Comparison of ENCODE assay signal across 11 mouse cellular contexts in genomic region chr5:36085621-36086020, GRCm38 (mm10).
A peak's percentile ranks its signal among the peaks of the same experiment; 100 is the strongest.
DNase-seq lines count a peak whose midpoint lies in the region; ATAC-seq and TF ChIP-seq lines count a peak whose summit lies in the region.
"Had no signal": no experiment of that assay in that cellular context is flagged by ENCODE, and none has a peak within 500 bp of the region (broad histone marks: within the 10 kb centered on the region; RNA-seq: fewer than 3 reads in every experiment).

No protein-coding gene starts in this region.

- intact Hi-C loops in left cerebral cortex, adult 2 months (cut with DNase I), result loop anchor here (1.0 kb wide), 1 partner anchor 128 kb away; no protein-coding TSS in a partner anchor

- no peaks in the 10 kb centered on the region for H3K36me3 ChIP-seq in kidney, embryonic 14.5 days (ENCODE audit: control insufficient read depth, insufficient read depth, low read length)
- H3K36me3 ChIP-seq: limb, embryonic 12.5 days had no signal

- no peaks in the 10 kb centered on the region for H3K9me3 ChIP-seq in kidney, embryonic 14.5 days (ENCODE audit: control insufficient read depth, low read length)
- H3K9me3 ChIP-seq: limb, embryonic 12.5 days had no signal

- peak; percentile 87 for DNase-seq in right cerebral cortex, adult 18-20 months
- no peak for DNase-seq in right cerebral cortex, postnatal 4 days
- DNase-seq in frontal cortex, postnatal 36 days (ENCODE audit: low spot score in 2 of 2), result peak; percentile 75 to 90
- peak; percentile 67 to 68 for DNase-seq in left cerebral cortex, adult 2 months (ENCODE audit: extremely low spot score in 1 of 2, low spot score in 2 of 2)
- no peak for DNase-seq in gastrocnemius, postnatal 25 days
- DNase-seq: cerebellum, adult 2 months; lung, postnatal 14 days; thymus, adult 18-20 months had no signal

- TF ChIP-seq CTCF in left cerebral cortex, adult 2 months (IDR thresholded peaks at IDR 0.05), result no peak

- WGBS in kidney, embryonic 14.5 days, result 57% methylated on average over 4 of the region's 4 CpGs

- H3K27ac ChIP-seq in left cerebral cortex, adult 2 months, result peak overlapping the region; percentile 61
- H3K27ac ChIP-seq in kidney, embryonic 14.5 days (ENCODE audit: low read depth, low read length), result no peak overlapping the region
- H3K27ac ChIP-seq: limb, embryonic 12.5 days had no signal

- H3K4me3 ChIP-seq in left cerebral cortex, adult 2 months, result no peak overlapping the region
- H3K4me3 ChIP-seq in kidney, embryonic 14.5 days (ENCODE audit: low read length), result no peak overlapping the region
- H3K4me3 ChIP-seq: limb, embryonic 12.5 days had no signal

- ATAC-seq in megakaryocyte progenitor cell, adult 5-6 weeks (replicated peaks; ENCODE audit: poor library complexity), result no peak
- ATAC-seq in kidney, embryonic 14.5 days (ENCODE audit: low FRiP score, low TSS enrichment), result no peak

- no peak overlapping the region for H3K9ac ChIP-seq in kidney, embryonic 14.5 days (ENCODE audit: low read depth, low read length)
- H3K9ac ChIP-seq: limb, embryonic 12.5 days had no signal

- no peaks in the 10 kb centered on the region for H3K27me3 ChIP-seq in kidney, embryonic 14.5 days (ENCODE audit: control insufficient read depth, insufficient read depth, low read length)
- H3K27me3 ChIP-seq: limb, embryonic 12.5 days had no signal

- H3K4me2 ChIP-seq in kidney, embryonic 14.5 days (replicated peaks; ENCODE audit: low read depth, low read length), result no peak overlapping the region
- H3K4me2 ChIP-seq: limb, embryonic 12.5 days had no signal

- H3K4me1 ChIP-seq in kidney, embryonic 14.5 days (ENCODE audit: control insufficient read depth, insufficient read depth, low read length), result no peaks in the 10 kb centered on the region

Comparison
In these comparisons a context has a peak if more than half of its experiments do, and no peak if none do; other contexts are left out.
1. DNase-seq: peak in right cerebral cortex, adult 18-20 months (single experiment), frontal cortex, postnatal 36 days (2 of 2) and left cerebral cortex, adult 2 months (2 of 2); none in right cerebral cortex, postnatal 4 days (single experiment) and gastrocnemius, postnatal 25 days (single experiment).